Mouse (Mus musculus) heart, embryonic 14.5 days (tissue): ENCODE results near the gene Camta1. TPM values are rescaled to one million over a fixed set of nuclear protein-coding genes. Genes with fewer than 3 reads are reported as not detected.

Experiments
- ATAC-seq: fragments of 200-750 bp; cut with Nextera tagmentation; 2 replicates; pipeline ENCODE4 v1.8.0; 2017; ENCODE audit warnings: low read depth, moderate TSS enrichment; ENCODE audit not compliant: insufficient number of reproducible peaks, insufficient read depth, low FRiP score
- H3K27ac ChIP-seq, 2 experiments: fragments of 200-500 bp in 1 of 2; fragments of 300-500 bp in 1 of 2; sonication (generic) in 1 of 2; replicated peaks in 1 of 2; 2 replicates each; pipeline ENCODE4 v1.5.1; 2012 to 2014; ENCODE audit warnings: low read depth in 2 of 2, low read length in 2 of 2, control low read depth in 1 of 2, mild to moderate bottlenecking in 1 of 2, mixed read lengths in 1 of 2; ENCODE audit not compliant: control insufficient read depth in 1 of 2, insufficient read depth in 1 of 2
- H3K27me3 ChIP-seq: fragments of 300-500 bp; sonication (generic); 2 replicates; pipeline ENCODE4 v1.6.1; 2014; ENCODE audit warnings: mild to moderate bottlenecking, low read length, control low read depth; ENCODE audit not compliant: control insufficient read depth, insufficient read depth
- H3K36me3 ChIP-seq: fragments of 300-500 bp; sonication (generic); 2 replicates; pipeline ENCODE4 v1.6.1; 2014; ENCODE audit warnings: mild to moderate bottlenecking, control low read depth, low read length, mixed read lengths; ENCODE audit not compliant: control insufficient read depth, insufficient read depth
- H3K4me1 ChIP-seq, 2 experiments: fragments of 200-500 bp in 1 of 2; fragments of 300-500 bp in 1 of 2; sonication (generic) in 1 of 2; 2 replicates each; pipeline ENCODE4 v1.6.1; 2012 to 2014; ENCODE audit warnings: low read length in 2 of 2, control low read depth in 1 of 2, mixed read lengths in 1 of 2; ENCODE audit not compliant: control insufficient read depth in 2 of 2, insufficient read depth in 2 of 2
- H3K4me2 ChIP-seq: fragments of 300-500 bp; sonication (generic); 2 replicates; pipeline ENCODE4 v1.6.1; 2014; ENCODE audit warnings: mild to moderate bottlenecking, low read length
- H3K4me3 ChIP-seq, 2 experiments: fragments of 200-500 bp in 1 of 2; fragments of 300-500 bp in 1 of 2; sonication (generic) in 1 of 2; 2 replicates each; pipeline ENCODE4 v1.5.1; 2012 to 2014; ENCODE audit warnings: low read length in 2 of 2, mild to moderate bottlenecking in 2 of 2, control low read depth in 1 of 2, low read depth in 1 of 2, moderate library complexity in 1 of 2; ENCODE audit not compliant: control insufficient read depth in 1 of 2, insufficient read depth in 1 of 2
- H3K9ac ChIP-seq: fragments of 300-500 bp; sonication (generic); 2 replicates; pipeline ENCODE4 v1.6.1; 2014; ENCODE audit warnings: mild to moderate bottlenecking, low read length
- H3K9me3 ChIP-seq: fragments of 300-500 bp; sonication (generic); 2 replicates; pipeline ENCODE4 v1.6.1; 2016; ENCODE audit warnings: low read length, control low read depth; ENCODE audit not compliant: control insufficient read depth
- WGBS: fragments of 180-500 bp; shearing (Covaris S2); extraction: QIAGEN DNeasy Blood & Tissue Kit; methylation state at CpG from one replicate; pipeline ENCODE4 v1.1.7; 2014; 5-methylcytosine and 5-hydroxymethylcytosine counted together
- polyA plus RNA-seq: library from polyadenylated mRNA; unstranded; fragments of >200 nt; fragmentation: Nextera tagmentation; extraction: Ambion mirVana; gene quantifications from 2 replicates; pipeline ENCODE4 v1.2.1, GENCODE M21; 2014

Gene Camta1
- polyA plus RNA-seq, 1 experiment from 2014 or later, result 150 TPM

DNA sequence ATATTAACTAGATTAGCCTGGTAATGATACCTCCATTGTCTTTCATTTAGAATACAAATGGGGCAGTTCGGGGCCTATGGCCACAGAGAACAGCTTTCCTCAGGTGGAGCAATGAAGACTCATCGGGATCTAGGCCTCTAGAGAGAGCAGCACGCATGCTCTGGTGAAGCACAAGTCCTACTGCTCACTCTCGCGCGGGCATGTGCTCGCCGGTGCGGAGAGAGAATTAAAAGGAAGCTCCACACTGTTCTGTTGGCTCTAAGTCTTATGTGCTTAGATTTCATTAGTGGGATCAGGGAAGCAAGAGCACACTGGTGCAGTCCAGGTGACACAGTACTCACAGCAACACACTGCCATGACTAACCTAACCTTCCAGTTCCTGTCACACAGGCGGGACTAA, 27.1 kb downstream of the Camta1 start:
- no peak overlapping the region for H3K27ac ChIP-seq
- ATAC-seq, result no peak
- no peaks in the 10 kb centered on the region for H3K9me3 ChIP-seq
- no peaks in the 10 kb centered on the region for H3K27me3 ChIP-seq
- H3K4me3 ChIP-seq, result no peak overlapping the region
- WGBS, result 96% methylated on average over 10 of the region's 10 CpGs
- no peak overlapping the region for H3K9ac ChIP-seq
- H3K4me2 ChIP-seq, result no peak overlapping the region
- peaks cover 0 to 6% of the 10 kb centered on the region in 2 experiments; a peak in 1 of 4 replicates for H3K4me1 ChIP-seq
- peaks cover 8% of the 10 kb centered on the region; the same call in 1 of the 2 replicates for H3K36me3 ChIP-seq

DNA sequence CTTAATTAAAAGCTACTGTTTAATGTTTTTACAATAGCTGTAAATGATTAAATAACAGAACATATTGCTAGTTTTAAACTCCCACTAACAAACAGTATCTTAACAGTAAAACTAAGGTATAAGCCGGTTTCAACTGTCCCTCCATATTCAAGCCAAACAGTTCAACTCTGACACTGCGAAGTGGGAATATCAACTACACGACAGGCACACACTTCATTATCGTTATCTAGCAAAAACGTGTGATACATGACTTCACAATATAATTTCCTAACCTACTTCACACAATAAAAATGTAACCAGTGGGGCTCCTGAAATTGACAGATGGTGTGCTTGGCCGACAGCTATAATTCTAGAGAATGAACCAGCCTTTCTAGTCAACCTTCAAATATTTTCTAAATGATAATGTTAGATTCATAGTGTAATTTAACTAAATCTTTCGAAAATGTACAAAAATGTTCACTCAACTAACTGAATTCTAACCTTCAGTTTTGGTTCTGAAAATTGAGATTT, 27.7 kb downstream of the Camta1 start:
- Histone ChIP-seq H3K36me3 (peaks cover 13% of the 10 kb centered on the region), H3K9ac (no peak overlapping the region), H3K27ac (no peak overlapping the region), H3K4me2 (no peak overlapping the region), H3K4me1 (0 out of 4 replicates have a peak, but pooled peaks cover 0 to 3% of the 10 kb centered on the region in 2 experiments), H3K9me3 (no peaks in the 10 kb centered on the region), H3K27me3 (no peaks in the 10 kb centered on the region), H3K4me3 (no peak overlapping the region)
- no peak for ATAC-seq
- WGBS, result 83% methylated on average over 7 of the region's 7 CpGs

- WGBS, result 90% methylated on average over 3 of the region's 3 CpGs
- Histone ChIP-seq H3K9ac (no peak overlapping the region), H3K27ac (no peak overlapping the region), H3K4me2 (no peak overlapping the region), H3K4me1 (peaks cover 2 to 9% of the 10 kb centered on the region in 2 experiments; a peak in 2 of 4 replicates), H3K4me3 (no peak overlapping the region), H3K36me3 (peaks cover 17% of the 10 kb centered on the region), H3K27me3 (no peaks in the 10 kb centered on the region), H3K9me3 (no peaks in the 10 kb centered on the region)
- no peak for ATAC-seq
These were observed 33.8 kb downstream of the Camta1 start for GRCm38 (mm10) chr4:151827840-151828239.

GRCm38 (mm10) chr4:151827356-151827755, 34.3 kb downstream of the Camta1 start:
- Histone ChIP-seq H3K9ac (no peak overlapping the region), H3K4me3 (no peak overlapping the region), H3K9me3 (no peaks in the 10 kb centered on the region), H3K36me3 (peaks cover 17% of the 10 kb centered on the region), H3K27ac (no peak overlapping the region), H3K27me3 (no peaks in the 10 kb centered on the region), H3K4me2 (no peak overlapping the region), H3K4me1 (peaks cover 2 to 12% of the 10 kb centered on the region in 2 experiments; a peak in 2 of 4 replicates)
- ATAC-seq, result no peak

- no peak for ATAC-seq
- H3K9ac ChIP-seq, result no peak overlapping the region
- H3K27ac ChIP-seq, result no peak overlapping the region
- peaks cover 7% of the 10 kb centered on the region; the same call in 1 of the 2 replicates for H3K36me3 ChIP-seq
- no peak overlapping the region for H3K4me2 ChIP-seq
- no peaks in the 10 kb centered on the region for H3K27me3 ChIP-seq
- H3K4me3 ChIP-seq, result no peak overlapping the region
- peaks cover 3 to 17% of the 10 kb centered on the region in 2 experiments; a peak in 3 of 4 replicates for H3K4me1 ChIP-seq
- WGBS, result 36% methylated on average over 3 of the region's 3 CpGs
- H3K9me3 ChIP-seq, result no peaks in the 10 kb centered on the region
These were observed 37.7 kb downstream of the Camta1 start for GRCm38 (mm10) chr4:151823963-151824362.

- Histone ChIP-seq H3K4me2 (no peak overlapping the region), H3K4me3 (no peak overlapping the region), H3K27me3 (no peaks in the 10 kb centered on the region), H3K9ac (no peak overlapping the region), H3K9me3 (no peaks in the 10 kb centered on the region), H3K27ac (no peak overlapping the region), H3K36me3 (0 out of 2 replicates have a peak, but pooled peaks cover 3% of the 10 kb centered on the region), H3K4me1 (peaks cover 9 to 25% of the 10 kb centered on the region in 2 experiments; a peak in 3 of 4 replicates)
- 42% methylated on average over 2 of the region's 2 CpGs for WGBS
- no peak for ATAC-seq
These were observed 38.7 kb downstream of the Camta1 start for GRCm38 (mm10) chr4:151822986-151823385.

GRCm38 (mm10) chr4:151817981-151818766, 43.5 kb downstream of the Camta1 start:
- Histone ChIP-seq H3K9me3 (no peaks in the 10 kb centered on the region), H3K27ac (no peak overlapping the region), H3K4me3 (no peak overlapping the region), H3K4me2 (no peak overlapping the region), H3K9ac (no peak overlapping the region), H3K27me3 (no peaks in the 10 kb centered on the region), H3K4me1 (peaks cover 14 to 21% of the 10 kb centered on the region in 2 experiments; a peak in 3 of 4 replicates), H3K36me3 (0 out of 2 replicates have a peak, but pooled peaks cover 3% of the 10 kb centered on the region)
- no peak for ATAC-seq
- 38% methylated on average over 3 of the region's 3 CpGs for WGBS
